Mouse (Mus musculus) heart, adult 9 months (tissue): ENCODE results near the gene Mmrn2.
A peak's percentile ranks its signal among the peaks of the same experiment; 100 is the strongest.
"Not testable (repeated sequence)": the region's sequence is repeated elsewhere in the genome, so short reads cannot be mapped to it uniquely, and the experiment has no call there.

Experiments
- DNase-seq, 2 experiments: peaks; one replicate each; pipeline ENCODE4 v3.0.0; 2022; ENCODE audit warnings: low spot score in 2 of 2

Mmrn2 gene

DNA sequence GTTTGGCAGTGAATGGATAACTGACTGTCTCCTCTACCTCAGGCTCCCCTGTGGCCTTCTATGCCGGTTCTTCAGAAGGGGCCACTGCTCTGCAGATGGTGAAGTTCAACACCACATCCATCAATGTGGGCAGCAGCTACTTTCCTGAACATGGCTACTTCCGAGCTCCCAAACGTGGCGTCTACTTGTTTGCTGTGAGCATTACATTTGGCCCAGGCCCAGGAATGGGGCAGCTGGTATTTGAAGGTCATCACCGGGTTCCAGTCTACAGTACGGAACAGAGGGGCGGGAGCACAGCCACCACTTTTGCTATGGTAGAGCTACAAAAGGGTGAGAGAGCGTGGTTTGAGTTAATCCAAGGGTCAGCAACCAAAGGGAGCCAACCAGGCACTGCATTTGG, 27.6 kb downstream of the Mmrn2 start:
- DNase-seq: no peak

- no peak for DNase-seq
Observed at GRCm38 (mm10) chr14:34403424-34403823, 28.2 kb downstream of the Mmrn2 start.

DNA sequence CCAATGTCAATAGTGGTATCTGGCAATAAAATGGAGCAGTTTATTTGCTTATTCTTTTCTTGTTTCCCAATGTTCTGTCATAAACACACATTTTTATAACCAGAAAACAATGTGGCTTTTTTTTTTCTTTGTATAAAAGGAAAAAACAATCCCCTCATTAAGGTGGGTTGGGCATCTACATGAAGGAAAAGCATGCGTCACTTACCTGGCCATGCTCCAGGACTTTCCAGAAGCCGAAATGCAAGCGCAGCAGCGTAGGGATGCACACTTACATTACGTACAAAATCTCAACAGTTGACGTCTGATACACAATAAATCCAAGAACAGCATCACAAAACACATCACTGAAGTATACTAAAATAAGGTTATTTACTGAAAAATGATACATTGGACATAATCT, 35.5 kb downstream of the Mmrn2 start:
- DNase-seq: no peak

DNA sequence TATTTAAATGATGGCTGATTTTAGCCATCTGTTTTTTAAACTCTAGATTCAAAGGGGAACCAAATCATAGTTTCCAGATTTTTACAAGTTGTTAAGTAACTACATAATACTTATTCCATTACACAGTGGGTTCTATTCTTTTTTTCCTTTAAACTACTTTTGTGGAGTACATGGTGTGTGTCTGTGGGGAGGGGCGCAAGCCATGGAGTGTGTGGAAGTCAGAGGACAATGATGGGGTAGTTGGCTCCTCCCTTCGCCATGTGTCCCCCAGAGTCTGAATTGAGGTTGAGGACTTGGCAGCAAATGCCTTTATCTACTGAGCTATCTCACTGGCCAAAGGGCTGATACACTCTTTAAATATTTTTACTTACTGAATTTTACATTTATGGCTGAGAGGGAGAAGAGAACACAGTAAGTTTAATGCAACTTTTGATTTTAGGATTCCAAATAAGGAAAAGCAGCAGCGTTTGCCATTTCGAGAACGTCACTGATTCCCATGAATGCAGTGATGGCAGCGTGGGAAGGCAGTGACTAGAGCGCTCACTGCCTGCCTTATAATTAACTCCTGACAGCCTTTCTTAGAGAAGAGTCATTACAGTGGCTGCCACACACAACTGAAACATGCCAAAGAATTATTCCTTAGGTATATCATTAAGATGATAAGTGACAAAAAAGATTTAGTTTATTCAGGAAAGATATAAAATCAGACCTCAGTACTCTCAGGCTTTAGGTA, 37.1 kb downstream of the Mmrn2 start:
- no peak for DNase-seq

GRCm38 (mm10) chr14:34416946-34417345, 41.7 kb downstream of the Mmrn2 start:
- DNase-seq: not testable (repeated sequence)

GRCm38 (mm10) chr14:34417501-34417900, 42.2 kb downstream of the Mmrn2 start:
- no peak for DNase-seq

- DNase-seq: no peak
Observed at GRCm38 (mm10) chr14:34421078-34421477, 45.8 kb downstream of the Mmrn2 start.

- no peak for DNase-seq
Observed at GRCm38 (mm10) chr14:34428274-34428673, 53.0 kb downstream of the Mmrn2 start.

DNA sequence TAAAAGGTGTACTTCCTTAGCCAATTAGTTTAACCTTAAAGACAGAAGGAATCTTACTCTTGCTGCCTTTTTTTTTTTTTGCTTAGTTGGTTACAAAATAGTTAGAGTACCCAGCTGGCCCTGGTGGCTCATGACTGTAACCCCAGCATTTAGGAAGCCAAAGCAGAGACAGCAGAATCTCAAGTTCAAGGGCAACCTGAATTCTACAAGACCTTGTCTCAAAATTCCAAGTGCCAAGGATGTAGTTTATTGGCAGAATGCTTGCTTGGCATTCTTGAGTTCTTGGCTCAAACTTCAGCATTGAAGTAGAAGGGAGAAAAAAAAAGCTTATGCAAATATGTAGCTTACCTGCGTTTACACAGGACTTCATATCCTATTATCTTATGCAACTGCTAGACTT, 53.8 kb downstream of the Mmrn2 start:
- DNase-seq: no peak

- DNase-seq: peak in 1 of 2 experiments; percentile 16
Observed at GRCm38 (mm10) chr14:34440526-34441066, 65.3 kb downstream of the Mmrn2 start.

DNA sequence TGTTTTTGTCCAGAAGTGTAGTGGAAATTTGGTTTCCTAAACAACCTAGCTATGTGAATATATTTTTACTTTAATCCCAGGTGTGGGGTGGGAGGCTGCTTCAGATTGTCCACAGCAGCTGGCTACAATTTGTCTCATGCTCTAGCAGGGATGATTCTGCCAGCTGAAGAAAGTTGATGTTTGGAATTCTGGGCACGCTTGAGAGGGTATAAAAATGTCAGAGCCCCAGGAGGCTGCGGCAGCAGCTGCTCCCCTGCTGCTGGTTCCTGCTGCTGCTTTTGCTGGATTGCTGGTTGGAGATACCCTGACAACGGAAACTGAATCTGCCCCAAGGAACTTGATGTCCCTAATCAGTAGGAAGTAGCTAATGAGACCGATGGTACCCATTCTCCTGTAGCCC, 67.3 kb downstream of the Mmrn2 start:
- no peak for DNase-seq

DNA sequence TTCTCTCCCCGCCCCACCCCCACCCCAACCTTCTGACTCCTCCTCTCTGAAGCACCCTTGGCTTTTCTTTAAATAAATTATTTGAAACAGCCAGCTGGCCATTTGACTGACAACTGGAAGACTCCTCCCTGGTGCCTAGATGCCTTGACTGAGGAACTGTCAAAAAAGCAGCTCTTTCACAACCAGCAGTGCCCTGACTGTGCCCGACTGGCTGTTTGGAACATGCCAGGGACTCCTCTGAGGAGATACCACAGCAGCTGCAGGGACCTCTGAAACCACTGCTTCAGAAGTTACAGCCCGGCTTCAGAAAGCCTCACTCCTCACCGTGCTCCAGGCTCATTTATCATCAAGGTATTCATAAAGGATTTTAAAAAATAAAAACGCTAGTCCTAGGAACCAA, 69.1 kb downstream of the Mmrn2 start:
- DNase-seq: no peak

DNA sequence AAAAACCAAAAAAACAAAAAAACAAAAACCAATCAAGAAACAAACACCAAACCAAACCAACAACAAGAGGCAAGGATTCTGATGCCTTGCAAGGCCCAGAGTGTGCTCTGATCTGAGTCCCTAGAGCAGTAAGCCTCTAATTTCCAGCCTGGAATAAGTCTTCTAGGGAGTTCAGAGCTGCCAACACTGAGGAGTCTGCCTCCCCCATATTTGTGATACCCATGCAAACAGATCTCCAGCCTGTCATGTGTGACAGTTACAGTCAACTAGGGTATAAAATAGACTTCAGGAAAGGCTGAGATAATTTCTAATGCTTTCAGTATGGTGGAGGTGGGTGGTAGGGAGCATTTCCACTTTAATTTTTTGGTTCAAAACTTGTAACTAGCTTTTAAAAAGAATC, 69.7 kb downstream of the Mmrn2 start:
- no peak for DNase-seq

DNA sequence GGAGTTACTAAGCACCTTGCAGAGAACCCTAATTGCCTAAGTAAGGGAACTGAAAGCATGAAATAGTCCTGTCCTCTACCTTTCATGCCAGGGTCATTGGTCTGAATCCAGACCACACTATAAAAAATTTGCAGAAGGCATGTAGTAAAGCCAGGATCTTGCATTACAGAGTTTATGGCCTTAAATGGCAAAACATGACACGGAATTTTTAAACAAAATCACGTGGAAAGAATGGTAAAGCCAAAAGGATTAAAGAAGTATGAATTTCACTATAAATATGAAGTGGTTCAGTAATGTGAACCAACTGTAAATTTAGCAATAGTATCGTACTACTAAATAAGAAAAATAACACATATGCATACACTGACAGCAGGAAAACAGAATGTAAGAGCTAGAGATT, 70.1 kb downstream of the Mmrn2 start:
- DNase-seq: no peak

- no peak for DNase-seq
Observed at GRCm38 (mm10) chr14:34446624-34447023, 71.4 kb downstream of the Mmrn2 start.

- DNase-seq: no peak
Observed at GRCm38 (mm10) chr14:34447659-34448058, 72.4 kb downstream of the Mmrn2 start.

DNA sequence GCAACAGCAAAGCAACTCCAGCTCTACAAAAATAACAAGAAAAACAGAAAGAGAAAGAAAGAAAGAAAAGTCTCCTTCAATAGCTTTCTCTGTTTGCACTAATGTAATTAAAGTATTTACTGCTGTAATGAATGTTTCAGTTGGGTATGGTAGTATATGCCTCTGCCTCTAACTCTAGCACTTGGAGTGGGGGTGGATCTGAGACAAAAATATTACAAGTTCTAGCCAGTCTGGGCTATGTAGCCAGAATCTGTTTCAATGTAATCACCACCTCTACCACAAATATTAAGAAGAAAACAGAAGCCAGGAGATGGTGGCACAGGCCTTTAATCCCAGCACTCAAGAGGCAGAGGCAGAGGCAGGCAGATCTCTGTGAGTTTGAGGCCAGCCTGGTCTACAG, 73.1 kb downstream of the Mmrn2 start:
- DNase-seq: no peak

DNA sequence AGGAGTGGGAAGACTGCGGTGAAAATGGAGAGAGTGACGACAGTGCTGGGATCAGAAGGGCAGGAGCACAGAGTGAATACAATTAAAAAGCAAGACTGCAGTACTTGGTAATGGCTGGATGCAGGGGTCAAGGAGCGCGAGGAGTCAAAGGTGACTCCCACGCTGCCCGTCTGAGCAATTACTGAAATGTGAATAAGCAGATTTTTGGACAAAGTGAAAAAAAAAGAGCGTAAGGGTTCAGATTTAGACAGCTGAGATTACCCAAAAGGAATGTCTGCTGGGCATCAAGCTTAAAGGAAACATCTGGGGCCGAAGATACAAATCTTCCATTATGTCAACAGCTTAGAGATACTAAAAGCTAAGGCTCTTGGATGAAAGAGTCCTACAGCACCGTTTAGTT, 74.5 kb downstream of the Mmrn2 start:
- DNase-seq: no peak

DNA sequence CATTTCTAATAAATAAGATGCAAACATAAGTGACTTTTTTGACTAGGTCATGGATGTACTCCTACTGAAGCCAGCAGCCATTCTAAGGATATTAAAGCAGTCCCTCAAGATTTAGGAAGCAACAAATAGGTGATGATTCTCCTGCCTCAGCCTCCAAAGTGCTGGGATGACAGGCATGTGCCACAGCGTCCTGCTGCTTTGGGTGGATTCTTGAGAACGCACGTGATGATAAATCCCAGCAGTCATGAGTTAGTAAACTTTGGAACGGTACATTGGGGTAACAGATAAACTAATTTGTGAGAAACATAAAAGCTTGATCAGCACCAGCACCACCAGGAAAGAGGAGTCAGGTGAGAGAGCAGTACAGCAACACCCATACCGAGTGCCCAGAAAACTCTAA, 75.2 kb downstream of the Mmrn2 start:
- no peak for DNase-seq

- no peak for DNase-seq
Observed at GRCm38 (mm10) chr14:34451872-34452271, 76.6 kb downstream of the Mmrn2 start.

DNA sequence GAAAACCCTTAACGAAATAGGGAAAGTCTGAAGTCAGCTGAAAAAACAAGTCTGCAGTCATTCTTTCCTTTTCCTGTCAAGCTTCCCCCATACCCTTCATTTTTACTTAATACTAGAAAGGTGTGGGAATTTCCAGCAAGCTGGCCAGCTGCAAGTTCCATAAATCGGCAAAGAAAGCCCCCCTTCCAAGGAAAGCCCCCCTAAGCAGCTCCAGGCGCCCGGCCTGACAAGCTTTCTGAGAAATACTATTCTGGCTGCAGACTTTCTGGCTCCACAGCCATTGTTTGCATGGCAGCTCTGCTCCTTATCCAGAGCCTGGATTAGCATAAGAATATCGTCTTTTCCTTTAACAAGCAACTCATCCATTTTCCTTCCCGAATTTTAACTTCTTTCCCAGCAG, 78.4 kb downstream of the Mmrn2 start:
- DNase-seq: no peak
